Mouse (Mus musculus) left cerebral cortex, adult 11 months (tissue): Measurements from ENCODE around the gene Slc9a5.

Experiments
- DNase-seq: peaks from one replicate; pipeline ENCODE4 v3.0.0; 2022; ENCODE audit warnings: low spot score

Gene Slc9a5

DNA sequence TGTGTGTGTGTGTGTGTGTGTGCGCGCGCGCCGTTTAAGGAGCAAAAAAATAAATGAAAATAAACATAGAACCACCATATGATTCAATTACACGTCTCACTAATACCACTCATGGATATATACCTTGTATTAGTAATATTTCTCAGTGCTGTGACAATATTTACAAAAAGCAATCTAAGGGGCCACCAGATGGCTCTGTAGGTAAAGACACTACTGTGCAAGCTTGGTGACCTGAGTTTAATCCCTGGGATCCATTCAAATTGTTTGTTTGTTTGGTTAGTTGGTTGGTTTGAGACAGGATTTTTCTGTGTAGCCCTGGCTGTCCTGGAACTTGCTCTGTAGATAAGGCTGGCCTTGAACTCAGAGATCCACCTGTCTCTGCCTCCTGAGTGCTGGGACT is 61.3 kb downstream of the Slc9a5 start:
- no peak for DNase-seq

DNA sequence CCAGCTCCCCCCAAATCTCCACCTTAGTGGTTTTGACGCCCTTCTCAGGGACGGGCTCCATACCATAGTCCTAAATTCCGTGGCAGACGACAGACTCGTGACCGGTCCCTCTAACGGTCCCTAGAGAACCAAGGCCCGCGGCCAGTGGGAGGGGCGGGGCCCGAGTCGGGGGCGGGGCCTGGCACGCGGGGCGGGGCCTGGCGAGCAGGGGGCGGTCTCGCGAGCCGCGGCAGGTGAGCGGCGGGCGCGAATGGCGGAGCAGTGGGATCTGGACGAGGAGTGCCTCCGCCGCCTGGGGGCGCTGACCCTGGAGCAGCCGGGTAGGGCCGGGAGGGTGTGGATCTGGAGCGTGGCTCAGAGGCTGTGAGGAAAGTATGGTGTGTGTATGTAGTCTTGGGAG is 64.7 kb downstream of the Slc9a5 start, which contains the start of the genes Kctd19 and Lrrc36:
Gene Kctd19 (minus strand): TSS at position 112 of the 400 bp plus-strand sequence.
Gene Lrrc36 (plus strand): TSS at position 181 of the 400 bp plus-strand sequence.
- no peak for DNase-seq

- no peak for DNase-seq
Observed at GRCm38 (mm10) chr8:105418992-105419391, 70.3 kb downstream of the Slc9a5 start.
